Mouse (Mus musculus) liver, embryonic 14.5 days (tissue): ENCODE measurements around the gene Ak9.

Source experiments
- CTCF ChIP-seq: IDR thresholded peaks from 2 replicates; pipeline ENCODE4 v1.5.1; 2016; ENCODE audit warnings: antibody characterized with exemption, low read depth, control low read depth
- EP300 ChIP-seq: IDR thresholded peaks from 2 replicates; pipeline ENCODE4 v1.6.1; 2016; ENCODE audit warnings: antibody characterized with exemption, low read depth

DNA sequence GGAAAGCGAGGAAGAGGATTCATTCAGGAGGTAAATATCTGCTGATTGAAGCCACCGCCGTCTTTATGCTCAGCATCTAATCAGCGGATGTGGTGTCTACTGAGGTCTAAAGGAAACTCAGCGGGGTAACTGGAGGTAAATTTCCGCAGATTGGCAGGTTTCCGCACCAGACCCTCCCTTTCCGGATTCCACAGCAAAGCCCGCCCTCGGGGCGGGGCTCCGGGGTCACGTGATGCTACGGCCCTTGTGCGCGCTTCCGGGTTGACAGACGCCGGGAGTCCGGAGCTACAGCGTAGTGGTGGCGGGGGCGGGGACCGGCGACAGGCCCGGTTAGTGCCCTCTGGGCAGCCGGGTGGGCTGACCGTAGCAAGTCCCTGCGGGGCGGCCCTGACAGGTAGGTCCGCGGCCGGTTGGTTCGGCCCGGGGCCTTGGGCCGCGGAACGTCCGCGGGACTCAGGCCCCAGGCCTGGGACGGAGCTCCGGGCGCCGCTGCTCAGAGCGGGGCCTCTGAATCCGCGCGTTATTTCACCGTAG lies 146.4 kb downstream of the Ak9 start, which contains the start of gene Zbtb24:
- TF ChIP-seq EP300 (no peak), CTCF (no peak)
